Mouse (Mus musculus) olfactory bulb, adult 2 months (tissue): ENCODE results near the gene Fat3.

Source experiments
- CTCF ChIP-seq: fragments of 200-500 bp; IDR thresholded peaks from 2 replicates; pipeline ENCODE4 v1.5.1; 2012; ENCODE audit warnings: low read depth, mild to moderate bottlenecking, low read length, moderate library complexity; ENCODE audit not compliant: insufficient read depth
- POLR2A ChIP-seq: fragments of 200-500 bp; IDR thresholded peaks from 2 replicates; pipeline ENCODE4 v1.6.1; 2012; ENCODE audit warnings: mild to moderate bottlenecking, low read depth, low read length, moderate library complexity; ENCODE audit not compliant: insufficient read depth

GRCm38 (mm10) chr9:15962886-15963285 is 538.2 kb downstream of the Fat3 start:
- no peak for TF ChIP-seq CTCF
- TF ChIP-seq POLR2A, result no peak
